Mouse (Mus musculus) bone marrow macrophage, adult 2 months (primary cell): ENCODE data around the gene Negr1.

Source experiments
- CTCF ChIP-seq: IDR thresholded peaks from 2 replicates; pipeline ENCODE4 v1.5.1; 2012; ENCODE audit warnings: low read depth, mild to moderate bottlenecking, low read length, moderate library complexity
- POLR2A ChIP-seq: IDR thresholded peaks from 2 replicates; pipeline ENCODE4 v1.6.1; 2012; ENCODE audit warnings: mild to moderate bottlenecking, low read depth, low read length, borderline replicate concordance

DNA sequence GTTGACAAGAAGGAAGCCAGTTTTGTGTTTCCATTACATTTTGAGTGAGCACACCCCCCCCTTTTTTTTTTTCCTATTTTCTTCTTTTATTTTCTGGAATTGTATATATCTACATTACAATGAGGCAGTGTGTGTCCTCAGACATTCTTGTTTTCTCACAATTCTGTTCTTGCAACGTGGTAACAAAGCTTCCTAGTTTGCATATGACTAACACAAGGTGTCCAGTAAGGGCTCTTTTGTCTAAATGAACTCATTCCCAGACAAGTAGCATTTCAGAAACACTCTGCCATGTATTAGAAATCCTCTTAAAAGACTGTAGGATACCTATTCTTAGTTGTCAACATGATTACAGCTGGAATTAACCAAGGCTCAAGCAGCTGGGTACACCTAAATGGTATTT is 760.2 kb downstream of the Negr1 start:
- TF ChIP-seq POLR2A (no peak), CTCF (no peak)
